Mouse (Mus musculus) cerebellum, postnatal 14 days (tissue): ENCODE measurements at regions not wholly inside any gene's neighbourhood (a gene's known extent, or its start where the extent isn't known, plus 50 kb on each side); places are given as distances from the start of the nearest gene placed in this dataset.

ENCODE experiments used
- DNase-seq, 2 experiments: peaks; one replicate each; pipeline ENCODE4 v3.0.0; 2021; ENCODE audit warnings: mixed read lengths in 2 of 2

DNA sequence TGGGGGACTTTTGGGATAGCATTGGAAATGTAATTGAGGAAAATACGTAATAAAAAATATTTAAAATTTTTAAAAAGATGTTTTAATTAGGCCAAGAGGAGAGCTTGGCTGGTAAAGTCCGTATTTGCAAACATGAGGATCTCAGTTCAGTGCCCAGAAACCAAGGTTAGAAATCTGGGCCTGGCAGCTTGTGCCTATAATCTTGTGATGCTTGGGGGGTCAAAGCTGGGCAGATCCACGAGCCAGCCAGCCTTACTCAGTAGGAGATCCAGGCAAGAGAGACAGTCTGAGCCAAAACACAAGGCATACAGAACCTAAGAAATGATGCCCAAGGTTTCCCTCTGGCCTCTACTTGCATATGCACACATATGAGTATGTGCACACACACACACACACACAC is 54.1 kb upstream of the Cxadr start:
- peak; percentile 14 to 32 for DNase-seq

DNA sequence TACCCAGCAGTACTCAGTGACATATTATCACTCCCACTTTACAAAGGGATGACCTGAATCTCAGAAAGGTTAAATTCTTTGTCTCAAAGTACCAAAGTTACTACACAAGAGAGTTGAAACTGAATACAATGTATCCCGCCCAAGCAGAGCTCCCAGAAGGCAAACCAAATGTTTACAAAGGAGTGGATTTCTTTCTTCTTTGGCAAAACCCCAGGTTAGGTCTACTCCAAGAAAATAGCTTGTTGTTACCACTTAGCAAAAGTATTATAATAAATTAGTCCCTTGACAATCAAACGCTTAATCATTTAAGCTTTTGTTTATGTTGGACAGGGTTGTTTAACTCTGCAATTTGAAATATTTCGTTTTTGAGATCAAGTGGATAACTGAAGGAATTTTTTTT is 58.6 kb upstream of the Cxadr start:
- DNase-seq, result no peak

DNA sequence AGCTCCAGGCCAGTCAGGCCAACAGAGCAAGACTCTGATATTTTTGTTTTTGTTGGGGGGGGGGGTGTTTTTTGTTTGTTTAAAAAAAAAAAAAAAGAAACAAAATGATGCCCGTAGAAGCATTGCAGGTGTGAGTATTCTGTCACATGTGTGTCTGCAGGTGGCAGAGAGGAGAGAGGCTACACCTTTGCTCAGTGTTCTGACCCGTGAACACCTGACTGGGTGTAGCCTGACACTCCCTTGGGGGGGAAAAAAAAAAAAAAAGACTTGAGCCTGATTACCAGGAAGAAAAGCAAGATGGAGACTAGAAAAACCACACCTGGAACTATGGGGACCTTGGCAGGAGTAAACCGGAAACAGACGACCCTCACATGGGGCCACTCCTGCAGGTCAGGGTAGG is 61.1 kb upstream of the Cxadr start:
- no peak for DNase-seq

DNA sequence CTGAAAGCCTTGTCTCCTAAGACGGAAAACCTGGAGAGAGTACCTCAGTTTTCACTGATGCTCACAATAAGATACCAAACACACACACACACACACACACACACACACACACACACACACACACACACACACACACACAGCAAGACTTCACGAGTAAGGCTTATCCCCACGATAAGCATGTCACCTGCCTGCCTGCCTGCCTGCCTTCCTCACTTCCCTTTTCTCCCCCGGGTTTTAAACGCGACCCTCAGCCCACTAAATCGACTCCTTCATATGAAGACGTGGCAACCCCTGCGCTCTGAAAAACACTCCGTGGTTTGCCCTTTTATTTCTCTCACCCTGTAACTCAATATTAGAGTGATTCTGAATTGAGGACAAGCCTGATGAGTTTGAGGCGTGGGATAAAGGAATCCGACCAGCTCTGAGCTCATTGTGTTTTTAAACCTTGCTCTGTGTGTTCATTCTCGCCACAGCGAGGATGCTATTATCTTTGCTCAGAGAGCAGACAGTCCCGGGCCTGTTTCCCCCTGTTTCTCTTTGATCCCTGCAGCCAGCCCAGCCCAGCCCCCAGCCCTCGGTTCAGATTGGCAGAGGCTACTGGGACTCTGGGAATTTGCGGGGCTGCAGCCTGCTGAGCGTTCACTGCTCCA is 63.1 kb upstream of the Cxadr start:
- peak; percentile 53 to 57 for DNase-seq

DNA sequence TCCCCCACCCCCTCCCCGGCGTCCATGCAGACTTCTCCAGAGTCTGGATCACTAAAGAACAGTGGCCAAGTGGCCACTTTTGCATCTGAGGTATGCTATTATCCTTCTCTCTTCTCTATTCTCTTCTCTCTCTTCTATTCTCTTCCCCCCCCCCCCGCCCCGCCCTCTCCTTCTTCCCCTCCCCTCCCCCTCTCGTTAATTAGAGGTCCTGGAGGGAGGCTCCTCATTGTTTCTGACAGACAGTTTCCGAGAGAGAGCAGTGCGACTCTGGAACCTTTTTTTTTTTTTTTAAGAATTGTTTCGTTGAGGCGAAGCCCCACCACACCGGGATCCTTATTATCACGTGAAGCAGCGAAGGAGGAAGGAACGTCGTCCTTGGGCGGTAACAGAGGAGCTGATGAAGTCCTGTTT is 63.6 kb upstream of the Cxadr start:
- DNase-seq, result peak in 1 of 2 experiments; percentile 23

DNA sequence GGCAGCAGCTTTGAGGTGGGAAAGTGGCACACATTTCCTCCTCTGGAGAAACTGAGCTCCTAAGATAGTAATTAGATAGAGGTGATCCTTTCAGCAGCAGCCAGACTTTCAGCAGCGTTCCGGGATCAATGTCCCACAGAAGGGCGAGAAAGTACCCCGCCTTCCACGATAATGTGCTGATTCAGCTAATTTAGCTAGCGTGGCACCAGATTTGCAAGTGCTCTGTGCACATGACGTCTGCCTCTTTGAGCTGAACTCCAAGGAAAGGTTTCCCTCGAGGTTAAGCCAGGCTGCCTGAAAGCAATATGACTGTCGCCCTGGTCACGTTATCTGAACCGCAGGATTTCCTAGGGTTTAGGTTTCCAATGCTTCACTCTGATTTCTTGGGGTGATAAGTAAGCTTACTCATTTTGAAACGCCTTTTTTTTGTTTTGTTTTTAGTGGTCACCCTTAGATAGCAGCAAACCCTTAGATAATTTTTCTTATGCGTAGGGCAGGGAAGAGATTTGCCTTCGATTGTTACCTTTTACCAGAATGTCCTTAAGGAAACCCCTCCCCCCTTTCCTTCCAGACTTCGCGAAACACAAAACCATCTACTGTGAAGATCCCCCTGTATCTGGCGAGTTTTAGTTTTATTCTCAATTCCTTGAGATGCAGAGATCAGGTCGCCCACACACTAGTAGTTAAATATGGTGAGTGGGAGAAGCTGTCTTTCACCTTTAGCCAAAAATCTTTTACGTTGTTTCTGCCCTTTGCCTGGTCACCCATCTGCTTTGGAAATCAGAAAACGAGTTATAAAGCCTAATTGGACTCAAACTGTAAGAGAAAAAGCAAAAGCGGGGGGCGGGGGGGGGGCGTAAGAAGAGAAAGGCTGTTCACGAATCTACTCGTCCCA is 64.3 kb upstream of the Cxadr start:
- DNase-seq, result peak; percentile 29

DNA sequence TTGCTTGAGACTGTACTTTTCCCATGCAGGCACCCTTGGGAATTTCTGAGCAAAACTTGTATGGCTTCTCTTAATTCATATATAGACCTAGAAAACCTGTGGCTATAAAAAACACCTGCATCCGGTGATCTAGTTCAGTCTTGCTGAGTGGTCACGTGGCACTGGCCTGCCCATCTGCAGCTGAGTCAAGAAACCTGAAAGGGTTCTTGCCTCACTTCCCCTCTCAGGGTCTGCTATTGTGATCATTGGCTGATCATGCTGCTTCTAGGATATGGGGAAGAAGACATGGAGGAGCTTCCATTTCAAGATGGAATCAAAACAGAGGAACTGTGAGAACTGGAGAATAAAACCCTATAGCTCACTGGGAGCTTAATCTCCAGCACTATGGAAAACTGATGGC is 69.1 kb upstream of the Cxadr start:
- no peak for DNase-seq

DNA sequence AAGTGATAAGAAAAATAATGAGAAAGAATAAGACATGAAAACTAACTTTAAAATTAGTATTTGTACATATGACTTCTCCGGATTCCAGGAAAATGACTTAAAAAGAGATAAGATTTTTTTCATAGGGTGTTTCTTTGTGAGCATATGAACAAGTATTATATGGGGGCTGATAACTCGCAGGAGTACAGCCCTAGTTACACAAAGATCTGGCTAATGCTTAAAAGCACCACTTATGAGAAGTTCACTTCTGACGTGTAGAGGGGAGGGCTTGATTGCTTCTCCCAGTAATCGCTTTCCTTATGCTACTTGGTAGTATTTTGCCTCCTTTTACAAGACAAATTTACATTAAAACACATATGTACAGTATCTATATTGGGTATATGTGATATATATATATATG is 72.3 kb upstream of the Cxadr start:
- DNase-seq, result no peak

DNA sequence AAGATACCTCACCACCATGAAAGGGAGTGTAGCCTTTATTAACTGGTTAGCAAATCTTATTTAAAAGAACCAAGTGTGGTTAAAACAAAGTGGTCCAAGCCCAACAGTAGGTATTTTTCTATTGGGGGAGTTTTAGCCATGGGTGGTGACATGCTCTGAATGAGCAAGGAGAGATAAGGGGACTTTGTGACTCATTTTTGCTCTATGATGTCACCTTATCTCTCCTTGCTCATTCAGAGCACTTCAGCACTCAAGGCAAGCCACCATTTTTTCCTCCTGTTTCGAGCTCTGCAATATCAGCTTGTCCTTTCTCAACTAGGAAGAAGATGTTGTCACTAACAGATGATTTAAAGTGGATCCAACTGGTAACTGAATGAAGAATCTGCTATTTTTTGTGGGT is 78.9 kb upstream of the Cxadr start:
- no peak for DNase-seq

DNA sequence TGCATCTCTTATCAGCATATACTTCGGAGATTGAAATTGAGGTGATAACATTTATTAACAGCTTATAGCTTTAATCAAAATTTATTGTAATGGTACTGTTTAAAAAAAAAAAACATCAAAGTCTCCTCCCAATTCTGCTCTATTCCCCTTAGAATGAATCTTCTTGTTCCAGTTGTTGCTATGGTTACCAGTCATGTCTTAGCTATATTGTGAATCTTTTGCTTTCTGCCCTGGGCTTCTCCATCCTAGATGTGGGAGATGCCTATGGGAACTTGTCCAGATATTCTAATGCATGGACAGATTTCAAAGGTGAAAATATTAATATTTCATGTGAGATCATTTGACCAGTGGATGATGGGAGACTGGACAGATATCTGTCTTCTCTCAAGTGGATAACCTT is 79.5 kb upstream of the Cxadr start:
- no peak for DNase-seq

DNA sequence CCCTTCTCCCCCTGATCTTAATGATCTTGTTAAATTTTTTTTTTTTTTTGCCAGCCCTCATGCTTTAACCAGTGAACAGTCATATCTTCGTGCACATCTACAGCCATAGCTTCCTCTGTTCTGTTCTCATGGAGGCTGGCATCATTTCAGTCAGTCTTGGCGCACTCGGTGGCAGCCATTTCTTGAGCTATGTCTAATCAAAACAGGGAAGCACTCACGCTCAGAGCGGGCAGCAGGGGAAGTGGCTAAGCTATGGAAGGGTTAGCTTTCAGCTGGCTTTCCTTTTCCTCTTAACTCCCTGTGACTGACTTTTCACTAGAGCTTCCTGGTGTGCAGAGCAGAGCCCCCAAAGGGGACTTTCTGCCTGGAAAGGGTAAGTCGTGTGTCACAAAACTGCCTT is 83.7 kb upstream of the Cxadr start:
- DNase-seq, result peak; percentile 45 to 48

DNA sequence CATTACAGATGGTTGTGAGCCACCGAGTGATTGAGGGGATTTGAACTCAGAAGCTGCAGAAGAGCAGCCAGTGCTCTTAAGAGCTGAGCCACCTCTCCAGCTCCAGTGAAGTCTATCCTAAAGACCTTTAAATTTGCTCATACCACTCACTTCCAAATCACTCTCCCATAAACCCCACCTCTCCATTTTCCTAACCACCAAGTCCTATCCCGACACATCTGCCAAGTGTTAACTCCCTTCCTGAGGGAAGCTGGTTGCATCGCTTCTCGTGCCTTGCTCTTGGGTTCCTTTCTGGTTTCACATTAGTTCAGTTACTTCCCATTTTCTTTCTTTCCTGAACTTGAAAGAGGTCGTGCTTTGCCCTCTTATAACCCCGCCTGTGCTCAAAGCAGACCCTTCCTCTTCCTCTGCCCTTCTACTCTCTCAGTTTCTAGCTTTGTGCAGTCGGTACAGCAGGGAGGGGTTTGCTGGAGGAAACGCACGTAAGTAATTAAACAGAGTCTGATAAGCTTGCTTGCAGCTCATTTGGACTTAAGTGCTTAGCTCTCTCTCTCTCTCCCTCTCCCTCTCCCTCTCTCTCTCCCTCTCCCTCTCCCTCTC is 84.4 kb upstream of the Cxadr start:
- no peak for DNase-seq

DNA sequence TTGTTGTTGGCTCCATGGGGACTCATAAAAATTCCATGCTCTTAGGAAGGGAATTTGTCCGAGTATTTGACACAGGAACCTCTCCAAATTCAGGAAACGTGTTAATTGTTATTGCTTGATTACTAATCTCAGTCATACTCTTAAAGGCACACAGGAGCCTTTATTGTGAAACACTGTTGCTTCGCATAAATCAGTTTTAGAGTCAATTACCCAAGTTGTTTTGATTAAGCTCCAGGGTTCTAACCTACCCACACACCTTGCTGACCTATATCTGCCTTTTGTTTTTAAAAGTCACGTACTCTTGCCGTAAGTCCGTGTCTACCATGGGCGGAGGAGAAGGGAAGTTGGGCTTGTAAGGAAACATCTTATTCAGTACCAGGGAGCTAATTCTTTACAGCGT is 89.6 kb upstream of the Cxadr start:
- DNase-seq, result no peak

DNA sequence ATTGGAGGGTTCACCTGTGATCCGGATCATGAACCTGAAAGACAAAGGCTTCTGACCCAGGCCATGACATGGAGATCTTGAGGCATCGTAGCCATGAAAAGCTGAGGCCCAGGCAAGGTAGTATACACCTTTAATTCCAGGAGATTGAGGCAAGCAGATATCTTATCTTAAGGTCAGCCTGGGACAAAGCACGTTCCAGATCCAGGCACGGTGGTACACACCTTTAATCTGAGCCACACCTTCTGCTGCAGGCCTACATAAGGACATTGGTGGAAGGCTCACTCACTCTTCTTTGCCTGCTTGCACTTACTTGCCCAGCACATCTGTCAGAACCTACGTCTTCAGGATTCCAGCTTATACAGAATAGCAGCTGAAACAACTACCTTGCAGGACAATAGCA is 93.0 kb upstream of the Cxadr start:
- DNase-seq, result no peak

DNA sequence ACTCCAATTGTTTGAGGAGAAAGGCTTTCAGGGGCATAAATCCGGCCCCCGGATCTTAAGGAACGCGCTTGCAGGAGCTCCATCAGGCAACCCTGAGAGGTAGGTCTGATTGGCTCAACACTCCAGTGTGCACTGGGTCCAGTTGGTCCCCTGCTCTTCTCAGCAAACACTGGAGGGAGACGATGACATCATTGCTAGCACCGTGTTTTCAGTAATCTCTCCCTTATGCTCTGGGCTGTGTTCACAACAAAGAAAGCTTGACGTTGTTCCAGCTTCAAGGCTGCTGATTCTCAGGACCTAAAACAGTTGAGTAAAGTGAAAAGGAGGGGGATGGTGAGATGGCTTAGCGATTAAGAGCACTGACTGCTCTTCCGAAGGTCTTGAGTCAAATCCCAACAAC is 97.0 kb upstream of the Cxadr start:
- DNase-seq, result no peak

DNA sequence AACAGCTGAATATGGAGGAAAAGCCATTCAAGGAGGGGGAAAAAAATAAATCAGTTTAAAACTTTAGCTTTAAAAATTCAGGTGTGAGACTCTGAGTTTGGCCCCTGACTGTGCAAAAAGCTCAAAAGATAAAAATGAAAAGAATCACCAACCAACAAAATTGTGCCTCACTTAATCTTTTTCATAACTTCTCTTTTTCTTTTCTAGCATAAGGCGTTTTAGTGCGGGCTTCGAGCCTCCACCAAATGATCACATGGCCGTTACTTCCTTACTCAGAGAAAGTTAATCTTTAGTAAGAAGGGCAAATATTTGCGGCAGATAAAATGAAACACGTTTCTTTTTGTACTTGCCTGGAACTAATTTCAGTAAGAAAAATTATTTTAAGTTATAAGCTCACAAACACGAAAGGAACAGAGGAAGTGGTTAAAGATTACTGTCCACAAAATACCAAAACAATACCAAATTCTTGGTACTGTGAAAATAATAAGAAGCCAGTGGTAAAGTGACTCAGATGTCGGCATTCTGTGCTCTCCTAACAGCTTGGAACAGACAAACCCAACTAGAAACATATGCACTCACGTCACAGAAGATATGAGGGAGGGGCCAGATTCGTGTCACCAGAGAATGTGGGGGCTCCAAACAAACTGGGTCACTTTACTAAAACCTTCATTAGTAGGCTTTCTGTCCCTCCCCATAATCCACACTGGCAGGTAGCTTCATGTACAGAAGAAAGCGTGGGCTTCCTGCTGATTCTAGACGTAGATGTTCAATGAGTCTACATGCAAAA is 101.1 kb upstream of the Cxadr start:
- no peak for DNase-seq

DNA sequence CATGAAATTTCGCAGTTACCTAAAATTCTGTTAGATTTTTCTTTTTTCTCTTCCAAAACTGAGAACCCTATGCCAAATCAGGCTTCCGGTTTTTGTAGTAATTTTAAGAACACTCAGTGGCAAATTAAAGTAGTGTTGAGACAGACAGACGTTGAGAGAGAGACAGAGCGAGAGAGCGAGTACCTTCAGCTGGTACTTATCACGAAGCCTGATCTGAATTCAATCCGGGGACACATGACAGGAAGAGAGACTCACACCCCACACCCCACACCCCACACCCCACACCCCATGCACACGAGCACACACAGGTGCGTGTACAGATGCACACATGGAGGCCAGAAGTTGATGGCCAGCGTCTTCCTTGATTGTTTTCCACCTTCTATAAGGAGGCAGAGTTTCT is 102.0 kb upstream of the Cxadr start:
- no peak for DNase-seq

DNA sequence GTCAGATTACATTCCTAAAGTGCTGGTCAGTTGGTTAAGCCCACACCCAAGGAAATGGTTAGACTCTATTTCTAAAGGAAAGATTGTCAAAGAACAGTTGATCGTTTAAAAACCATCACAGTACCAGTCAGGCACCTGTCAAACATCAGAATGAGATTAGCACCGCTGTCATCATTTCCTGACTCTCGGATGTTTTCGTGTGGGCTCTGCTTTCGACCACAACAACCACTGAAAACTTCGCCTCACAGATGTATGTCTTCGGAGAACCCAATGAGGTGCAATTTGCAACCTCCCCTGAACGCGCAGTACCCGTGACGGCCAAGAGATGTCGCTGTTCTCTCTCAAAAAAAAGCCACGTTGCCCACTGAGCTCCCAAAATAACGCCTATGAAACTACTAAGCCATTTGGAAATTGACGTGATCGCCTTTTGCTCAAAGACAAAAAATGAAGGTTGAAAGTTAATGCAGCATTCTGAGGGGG is 102.6 kb upstream of the Cxadr start:
- peak; percentile 84 for DNase-seq

DNA sequence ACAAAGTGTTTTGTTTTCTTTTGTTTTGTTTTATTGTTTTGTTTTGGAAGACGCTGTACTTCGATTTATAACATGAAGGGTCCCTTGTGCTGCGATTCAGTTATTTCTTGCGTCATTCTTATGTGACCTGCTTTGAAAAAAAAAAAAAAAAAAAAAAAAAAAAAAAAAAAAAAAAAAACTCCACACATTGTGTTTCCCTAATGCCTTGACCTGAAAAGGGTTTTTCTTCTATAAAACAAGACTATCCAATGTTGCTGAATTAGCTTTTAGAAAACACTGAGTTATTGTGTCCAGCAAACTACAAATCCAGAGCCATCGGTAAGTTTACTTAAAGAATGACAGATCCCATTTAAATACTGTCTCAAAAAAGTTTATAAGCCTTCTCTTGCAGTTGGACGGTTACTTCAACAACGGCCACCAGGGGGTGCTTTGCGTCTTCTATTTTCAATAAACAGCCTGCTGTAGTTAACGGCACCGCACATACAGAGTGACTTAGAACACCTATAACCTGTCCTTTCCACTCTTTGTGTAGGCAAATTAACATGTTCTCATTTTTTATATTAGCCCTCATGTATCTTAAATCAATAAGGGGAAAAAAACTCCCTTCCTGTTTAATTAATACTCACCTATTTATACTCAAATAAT is 103.9 kb upstream of the Cxadr start:
- peak; percentile 90 to 94 for DNase-seq

DNA sequence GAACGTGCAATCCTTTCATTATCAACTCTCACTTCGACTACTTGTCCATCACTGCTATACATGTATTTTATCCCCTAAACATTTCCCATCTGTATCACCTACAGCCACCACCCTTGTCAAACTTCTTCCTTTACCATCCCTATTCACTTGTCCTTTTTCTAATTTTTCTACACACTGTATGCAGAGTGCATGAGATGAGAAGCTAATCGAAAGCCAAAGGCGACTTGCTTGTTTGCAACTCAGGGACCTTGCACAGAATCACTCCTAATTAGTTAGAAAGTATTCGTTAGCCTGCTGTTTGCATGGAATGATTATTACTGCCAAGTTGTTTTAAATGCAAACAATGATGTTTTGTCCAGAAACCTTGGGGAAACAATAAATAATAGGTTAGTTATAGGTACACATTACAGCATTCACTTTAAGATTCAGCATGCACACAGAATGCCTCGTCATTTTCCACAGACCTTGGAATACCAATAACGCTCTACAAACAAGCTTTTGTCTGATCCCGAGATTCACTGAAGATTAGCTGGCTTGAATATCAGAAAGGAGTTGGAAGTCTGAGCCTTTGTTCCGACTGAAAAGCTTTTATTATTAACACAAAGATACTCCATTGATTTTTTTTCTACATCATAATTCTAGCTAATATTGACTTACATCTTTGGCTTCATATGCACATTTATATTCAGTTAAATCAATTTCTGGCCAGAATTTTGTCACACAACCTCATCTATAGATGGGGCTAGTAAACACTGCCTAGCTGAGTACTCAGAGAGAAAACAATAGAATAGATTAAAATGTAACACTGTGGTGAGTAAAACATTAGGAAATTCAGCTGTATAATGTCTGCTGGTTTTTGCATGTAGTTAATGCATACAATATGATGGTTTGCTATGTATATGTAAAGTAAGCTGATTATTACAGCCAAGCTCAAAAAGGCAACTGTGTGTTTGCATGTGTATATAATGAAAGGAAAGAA is 130.4 kb upstream of the Cxadr start:
- no peak for DNase-seq

DNA sequence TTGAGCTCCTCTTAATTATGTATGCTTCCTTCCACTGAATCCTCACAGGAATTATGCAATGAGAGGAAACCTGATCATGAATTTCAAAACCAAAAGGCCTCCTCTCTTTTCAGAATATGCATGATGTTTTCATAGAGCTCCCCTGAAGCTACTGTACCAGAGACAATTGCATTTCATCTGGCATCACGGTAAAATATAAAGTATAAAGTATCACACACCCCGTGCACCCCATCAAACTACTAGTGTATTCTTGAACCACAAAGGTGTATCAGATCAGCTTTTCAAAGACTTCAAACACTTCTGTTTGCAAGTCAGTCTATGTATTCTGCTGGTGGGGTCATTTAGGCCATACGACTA is 144.4 kb upstream of the Cxadr start:
- DNase-seq, result no peak
